Mouse (Mus musculus): ENCODE data around the gene Ccn5.

- no peak for TF ChIP-seq CTCF (IDR thresholded peaks at IDR 0.05; ENCODE audit: low read depth, low read length)
- no peak for TF ChIP-seq POLR2AphosphoS5 (IDR thresholded peaks at IDR 0.05; ENCODE audit: insufficient replicate concordance, low read depth, low read length)
- no peak for TF ChIP-seq GATA1 (IDR thresholded peaks at IDR 0.05; ENCODE audit: borderline replicate concordance, low read length)
- no peak for TF ChIP-seq TAL1 (conservative IDR thresholded peaks at IDR 0.05; ENCODE audit: low read depth, low read length)
- TF ChIP-seq GATA2 (IDR thresholded peaks at IDR 0.05; ENCODE audit: borderline replicate concordance, low read depth, low read length) = no peak
Measured at GRCm38 (mm10) chr2:163787086-163787485, 33.6 kb upstream of the Ccn5 start.

Data from G1E (cell line).